In the genomic region with DNA sequence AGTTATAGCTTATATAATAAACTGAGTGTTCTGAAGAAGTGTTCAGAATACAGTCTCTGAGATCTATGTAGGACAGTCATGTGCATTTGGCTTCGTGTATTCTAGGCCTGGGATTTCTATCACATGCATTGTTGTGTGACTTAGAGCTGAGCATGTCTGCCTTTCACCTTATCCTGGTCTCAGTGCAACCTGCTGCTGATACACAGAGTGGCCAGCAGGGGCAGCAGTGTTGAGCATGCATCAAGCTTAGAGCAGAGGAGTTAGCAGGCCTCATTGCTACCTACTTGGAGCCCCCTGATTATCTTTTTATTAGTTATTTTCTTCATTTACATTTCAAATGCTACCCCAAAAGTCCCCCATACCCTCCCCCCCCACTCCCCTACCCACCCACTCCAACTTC, we compare ENCODE assay signal across 8 mouse cellular contexts.
DNase-seq lines count a peak whose midpoint lies in the region; ATAC-seq and TF ChIP-seq lines count a peak whose summit lies in the region.

No protein-coding gene starts in this region.

- H3K9ac ChIP-seq in forebrain, postnatal 0 days, result no peak overlapping the region

- H3K4me2 ChIP-seq in forebrain, postnatal 0 days (ENCODE audit: low read depth), result no peak overlapping the region

- intact Hi-C loops in heart, postnatal 25 days (cut with DNase I), result no loop called here

- H3K4me1 ChIP-seq in forebrain, postnatal 0 days (ENCODE audit: insufficient read depth), result no peaks in the 10 kb centered on the region
- no peaks in the 10 kb centered on the region for H3K4me1 ChIP-seq in forebrain, embryonic 10.5 days

- no peaks in the 10 kb centered on the region for H3K36me3 ChIP-seq in forebrain, postnatal 0 days (ENCODE audit: insufficient read depth)
- H3K36me3 ChIP-seq in forebrain, embryonic 10.5 days (replicated peaks), result no peaks in the 10 kb centered on the region

- no peak overlapping the region for H3K4me3 ChIP-seq in forebrain, postnatal 0 days (ENCODE audit: low read depth, low read length)
- no peak overlapping the region for H3K4me3 ChIP-seq in forebrain, embryonic 10.5 days

- WGBS in forebrain, postnatal 0 days, result 49% methylated on average over 1 of the region's 1 CpGs
- 56% methylated on average over 1 of the region's 1 CpGs for WGBS in forebrain, embryonic 10.5 days

- no peaks in the 10 kb centered on the region for H3K27me3 ChIP-seq in forebrain, postnatal 0 days (ENCODE audit: insufficient read depth, low read length)
- H3K27me3 ChIP-seq in forebrain, embryonic 10.5 days (ENCODE audit: poor library complexity, severe bottlenecking), result no peaks in the 10 kb centered on the region

- no peak for ATAC-seq in forebrain, postnatal 0 days
- peak; percentile 81 for ATAC-seq in erythroid progenitor cell, adult 5-6 weeks (replicated peaks; ENCODE audit: low FRiP score, poor library complexity, severe bottlenecking)
- no peak for ATAC-seq in inflammation-experienced regulatory T-cells, adult 6 months

- no peaks in the 10 kb centered on the region for H3K9me3 ChIP-seq in forebrain, postnatal 0 days (ENCODE audit: low read length)
- H3K9me3 ChIP-seq in forebrain, embryonic 10.5 days, result no peaks in the 10 kb centered on the region

- no peak for DNase-seq in forebrain, postnatal 0 days
- DNase-seq in forebrain, embryonic 10.5 days (ENCODE audit: extremely low spot score, low spot score), result no peak
- peak; percentile 18 to 66 for DNase-seq in spleen, postnatal 4 days (ENCODE audit: low spot score in 2 of 2)
- DNase-seq in spleen, adult 18-20 months, result no peak
- peak; percentile 29 to 34 for DNase-seq in thymus, postnatal 36 days
- no peak for DNase-seq in heart, postnatal 25 days (ENCODE audit: low spot score)

- TF ChIP-seq CTCF in forebrain, postnatal 0 days (IDR thresholded peaks at IDR 0.05; ENCODE audit: low read depth), result peak; percentile 63

- no peak overlapping the region for H3K27ac ChIP-seq in forebrain, postnatal 0 days (ENCODE audit: low read depth, low read length)
- H3K27ac ChIP-seq in forebrain, embryonic 10.5 days, result no peak overlapping the region

Comparison
In these comparisons a context has a peak if more than half of its experiments do, and no peak if none do; other contexts are left out.
1. DNase-seq: peak in spleen, postnatal 4 days (2 of 2) and thymus, postnatal 36 days (2 of 2); none in forebrain, postnatal 0 days (single experiment), forebrain, embryonic 10.5 days (single experiment), spleen, adult 18-20 months (0 of 2) and heart, postnatal 25 days (single experiment).